Mouse (Mus musculus) G1E (cell line): ENCODE results near the gene Tnr.

Experiments
- CTCF ChIP-seq: IDR thresholded peaks from 2 replicates; pipeline ENCODE4 v1.5.1; 2012; ENCODE audit warnings: low read depth, low read length, inconsistent platforms, mixed read lengths
- GATA1 ChIP-seq: IDR thresholded peaks from 2 replicates; pipeline ENCODE4 v1.6.1; 2012; ENCODE audit warnings: borderline replicate concordance, low read length, inconsistent platforms, mixed read lengths
- TAL1 ChIP-seq: conservative IDR thresholded peaks from 2 replicates; pipeline ENCODE4 v1.6.1; 2012; ENCODE audit warnings: low read depth, low read length, inconsistent platforms, mixed read lengths

GRCm38 (mm10) chr1:159812820-159813411 lies 289.3 kb downstream of the Tnr start:
- TF ChIP-seq CTCF = no peak
- no peak for TF ChIP-seq GATA1
- no peak for TF ChIP-seq TAL1
